Mouse (Mus musculus) heart, postnatal 14 days (tissue): Measurements from ENCODE around the gene Prr14. TPM values are rescaled to one million over a fixed set of nuclear protein-coding genes. Genes with fewer than 3 reads are reported as not detected.
"Not testable (repeated sequence)": the region's sequence is repeated elsewhere in the genome, so short reads cannot be mapped to it uniquely, and the experiment has no call there.

Experiments used
- DNase-seq, 2 experiments: peaks; one replicate each; pipeline ENCODE4 v3.0.0; 2021 to 2022
- intact Hi-C: fragments of 180-260 bp; cut with DNase I; formaldehyde crosslinking; loops from one replicate; pipeline ENCODE4 v1.15.1; 2025
- long read RNA-seq, 2 experiments: library from polyadenylated mRNA; stranded (forward); transcript quantifications; one replicate each; pipeline ENCODE4 v2.0.0; 2021
- total RNA-seq, 2 experiments: library from RNA; stranded (reverse); gene quantifications; 2 replicates each; pipeline ENCODE4 v1.2.3; 2021

Gene Prr14
- total RNA-seq: 10 to 100 TPM; 25.9 to 29.4 TPM
- long read RNA-seq, experiment 1, transcript Prr14-201 (11 exons, 2,402 nt): major isoform, 6 of 24 reads
- long read RNA-seq, experiment 1, partial matches to known transcripts: 8 of 24 reads
- long read RNA-seq, experiment 1, other reads (novel, unspliced or antisense): 6 of 24 reads
- long read RNA-seq, experiment 2, partial matches to known transcripts: 12 of 18 reads
- long read RNA-seq, experiment 2, other reads (novel, unspliced or antisense): 4 of 18 reads

DNA sequence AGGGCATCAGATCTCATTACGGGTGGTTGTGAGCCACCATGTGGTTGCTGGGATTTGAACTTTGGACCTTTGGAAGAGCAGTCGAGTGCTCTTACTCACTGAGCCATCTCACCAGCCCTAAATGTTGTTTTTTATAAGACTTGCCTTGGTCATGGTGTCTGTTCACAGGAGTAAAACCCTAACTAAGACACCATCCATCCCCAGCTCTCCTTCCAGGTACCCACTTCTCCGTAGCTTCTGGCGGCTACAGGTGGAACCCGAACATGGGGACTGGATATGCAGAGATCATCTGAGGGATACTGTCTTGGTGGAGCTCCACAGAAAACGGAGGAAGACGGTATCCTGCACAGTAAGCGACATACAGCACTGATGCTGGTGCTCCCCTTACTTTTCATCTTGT is at the start of gene Prr14:
Gene Prr14 (plus strand): TSS at position 301 of the 400 bp plus-strand sequence.
- intact Hi-C loops, DNase-seq: not testable (repeated sequence)

DNA sequence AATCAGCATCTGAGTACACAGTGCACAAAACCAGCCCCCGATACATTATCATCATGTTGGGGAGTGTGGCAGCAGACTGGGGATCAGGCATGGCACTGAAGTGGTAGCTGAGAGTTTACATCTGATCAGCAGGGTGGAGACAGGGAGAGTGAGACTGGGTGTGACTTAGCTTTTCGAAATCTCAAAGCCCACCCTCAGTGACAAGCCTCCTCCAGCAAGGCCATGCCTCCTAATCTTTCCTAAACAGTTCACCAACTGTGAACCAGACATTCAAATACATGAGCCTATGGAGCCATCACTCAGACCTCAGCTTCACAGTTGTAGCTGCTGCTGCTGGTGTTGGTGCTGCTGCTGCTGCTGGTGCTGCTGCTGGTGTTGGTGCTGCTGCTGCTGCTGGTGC is 48.0 kb upstream of the Prr14 start:
- DNase-seq: no peak
- intact Hi-C loops: no loop called here

DNA sequence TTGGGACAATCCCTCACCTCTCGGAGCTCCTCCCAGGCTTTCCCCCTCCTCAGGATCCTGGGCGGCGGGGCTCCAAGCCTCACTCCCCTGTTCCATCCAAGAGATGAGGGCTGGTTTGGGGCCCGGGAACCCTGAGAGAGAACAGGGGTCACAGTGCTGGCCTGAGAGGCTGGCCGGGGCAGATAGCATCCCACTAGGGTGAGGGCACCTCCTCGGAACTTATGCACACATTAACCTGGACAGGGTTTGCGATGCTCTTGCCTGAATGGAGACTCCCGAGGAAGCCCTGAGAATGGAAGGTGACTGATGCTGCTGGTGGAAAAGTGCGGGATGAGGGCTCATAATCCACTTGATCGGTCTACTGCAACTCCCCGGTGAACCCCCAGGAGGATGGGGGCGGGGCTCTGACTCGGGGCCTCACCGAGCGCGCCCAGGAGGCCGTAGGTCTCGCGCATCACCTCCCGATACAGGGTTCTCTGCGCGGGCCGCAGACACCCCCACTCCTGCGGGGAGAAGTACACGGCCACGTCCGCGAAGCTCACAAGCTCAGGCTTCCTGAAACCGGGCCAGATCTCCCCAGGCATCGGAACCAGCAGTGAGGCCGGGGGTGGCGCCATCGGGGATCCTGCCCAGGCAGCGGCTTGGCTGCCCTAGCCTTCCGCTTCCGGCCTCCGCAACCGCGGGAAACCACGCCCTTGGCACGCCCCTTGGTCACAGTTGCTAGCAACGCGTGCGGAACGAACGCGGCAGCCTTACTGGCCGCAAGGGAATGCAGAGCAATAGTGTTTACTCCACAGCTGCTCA is 37.8 kb upstream of the Prr14 start, which contains the start of gene Zfp688:
Gene Zfp688 (minus strand): TSS at position 681 of the 804 bp plus-strand sequence.
- intact Hi-C loops: loop anchor here (5.0 kb wide), 1 partner anchor 51 kb away; no protein-coding TSS in a partner anchor
- peak; percentile 95 to 98 for DNase-seq

DNA sequence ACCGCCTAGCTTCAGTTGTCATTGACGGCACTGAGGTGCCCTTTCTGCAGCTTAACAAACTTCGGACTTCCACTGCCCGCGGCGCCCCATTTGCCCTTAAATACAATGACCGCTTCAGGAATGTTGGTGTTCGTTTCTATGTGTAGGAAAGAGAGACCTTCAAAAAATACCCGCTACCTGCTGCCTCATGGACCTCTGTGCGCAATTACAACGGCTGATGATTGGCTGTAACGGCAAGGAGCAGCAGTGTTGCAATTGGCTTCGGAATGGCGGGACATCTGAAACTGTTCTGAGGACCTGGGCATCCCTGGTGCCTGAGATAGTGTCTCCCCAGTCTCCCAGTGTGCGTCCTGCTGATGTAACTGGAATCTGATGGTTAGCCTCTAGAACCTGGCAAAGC is 37.2 kb upstream of the Prr14 start:
- intact Hi-C loops: loop anchor here (5.0 kb wide), 1 partner anchor 50 kb away; no protein-coding TSS in a partner anchor

DNA sequence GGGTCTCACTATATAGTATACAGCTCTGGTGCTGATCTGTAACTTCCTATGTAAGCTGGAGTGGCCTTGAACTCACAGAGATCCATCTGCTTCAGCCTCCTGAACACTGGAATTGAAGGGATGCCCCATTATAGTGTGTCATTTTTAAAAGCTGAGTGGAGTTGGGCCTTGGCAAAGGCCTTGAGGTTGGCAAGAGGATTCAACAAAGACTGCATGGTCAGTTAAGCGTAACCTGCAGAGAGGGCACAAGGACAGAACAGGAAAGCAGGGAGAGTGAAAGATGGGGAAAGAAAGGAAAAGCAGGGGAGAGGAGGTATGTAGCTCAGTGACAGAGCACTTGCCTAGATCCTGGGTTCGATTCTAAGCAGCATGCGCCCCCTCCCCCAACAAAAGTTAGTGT is 34.1 kb upstream of the Prr14 start:
- DNase-seq: no peak
- intact Hi-C loops: no loop called here

More for the DNA sequence above, 37.2 kb upstream of the Prr14 start:
- peak in 1 of 2 experiments; percentile 18 for DNase-seq

DNA sequence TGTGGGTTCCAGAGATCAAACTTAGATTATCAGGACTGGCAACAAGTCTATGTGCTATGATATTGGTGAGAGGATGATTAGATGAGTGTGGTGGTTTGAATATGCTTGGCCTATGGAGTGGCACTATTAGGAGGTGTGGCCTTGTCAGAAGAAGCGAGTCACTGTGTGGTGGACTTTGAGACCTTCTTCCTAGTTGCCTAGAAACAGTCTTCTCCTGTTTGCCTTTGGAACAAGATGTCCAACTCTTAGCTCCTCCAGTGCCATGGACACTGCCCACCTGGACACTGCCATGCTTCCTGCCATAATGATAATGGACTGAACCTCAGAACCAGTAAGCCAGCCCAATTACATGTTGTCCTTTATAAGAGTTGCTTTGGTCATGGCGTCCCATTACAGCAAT is 33.5 kb upstream of the Prr14 start:
- intact Hi-C loops: no loop called here
- no peak for DNase-seq

DNA sequence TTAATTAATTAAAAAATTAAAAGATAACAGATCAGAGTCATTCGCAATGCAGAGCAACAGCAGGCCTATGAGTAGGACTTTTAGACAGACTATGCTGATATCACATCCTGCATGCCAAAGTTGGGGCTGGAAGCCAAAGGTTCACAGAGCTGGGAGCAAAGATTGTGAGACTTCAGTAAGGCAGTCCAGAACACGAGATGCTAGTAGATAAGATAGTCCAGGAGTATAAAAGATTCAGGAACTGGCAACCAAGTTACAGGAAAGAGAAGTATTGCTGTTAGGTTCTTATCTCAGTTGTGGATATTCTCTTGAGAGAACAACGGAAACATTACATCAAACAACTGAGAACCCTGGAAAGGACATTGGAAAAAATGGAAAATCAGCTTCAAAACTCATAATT is 33.1 kb upstream of the Prr14 start:
- intact Hi-C loops: no loop called here
- DNase-seq: no peak

DNA sequence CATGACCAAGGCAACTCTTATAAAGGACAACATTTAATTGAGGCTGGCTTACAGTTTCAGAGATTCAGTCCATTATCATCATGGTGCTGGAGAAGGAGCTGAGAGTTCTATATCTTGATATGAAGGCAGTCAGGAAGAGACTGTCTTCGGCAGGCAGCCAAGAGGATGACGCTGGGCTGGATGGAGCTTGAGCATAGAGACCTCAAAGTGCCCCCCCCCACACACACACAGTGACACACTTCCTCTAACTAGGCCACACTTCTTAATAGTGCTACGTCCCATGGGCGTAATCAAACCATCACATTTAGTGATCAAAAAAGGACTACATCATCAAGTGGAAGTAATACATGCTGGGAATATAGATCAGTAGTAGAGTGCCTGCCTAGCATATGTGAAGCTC is 24.2 kb upstream of the Prr14 start:
- intact Hi-C loops: no loop called here
- DNase-seq: no peak

DNA sequence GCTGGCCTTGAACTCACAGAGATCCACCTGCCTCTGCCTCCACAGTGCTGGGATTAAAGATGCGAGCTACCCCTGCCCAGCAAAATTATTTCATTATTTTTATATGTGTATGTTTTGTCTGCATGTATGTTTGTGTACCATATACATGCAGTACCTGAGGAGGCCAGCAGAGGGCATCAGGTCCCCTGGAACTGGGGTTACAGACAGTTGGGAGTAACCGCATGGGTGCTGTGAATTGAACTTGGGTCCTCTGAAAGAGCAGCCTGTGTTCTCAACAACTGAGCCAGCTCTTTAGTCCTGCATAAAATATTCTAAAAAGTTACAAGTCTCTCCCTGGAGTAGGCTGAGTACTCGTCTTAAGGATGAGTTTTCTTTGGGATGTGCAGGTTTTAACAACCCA is 21.7 kb upstream of the Prr14 start:
- intact Hi-C loops: no loop called here
- DNase-seq: no peak

DNA sequence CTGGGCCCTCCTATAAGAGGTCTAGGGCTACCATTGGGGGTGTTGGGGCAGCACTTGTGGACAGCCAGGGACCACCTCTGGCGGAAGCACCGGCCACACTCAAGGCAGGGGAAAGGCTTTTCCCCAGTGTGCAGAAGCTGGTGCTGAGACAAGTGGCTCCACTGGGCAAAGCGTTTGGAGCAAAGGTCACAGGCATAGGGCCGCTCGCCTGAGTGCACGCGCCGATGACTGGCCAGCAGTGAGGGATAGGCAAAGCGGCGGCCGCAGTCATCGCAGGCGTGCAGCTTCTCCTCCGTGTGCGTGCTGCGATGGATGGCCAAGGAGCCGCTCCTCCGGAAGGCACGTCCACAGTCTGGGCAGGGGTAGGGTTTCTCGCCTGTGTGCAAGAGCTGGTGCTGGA is 15.4 kb upstream of the Prr14 start:
- DNase-seq: no peak
- intact Hi-C loops: no loop called here

DNA sequence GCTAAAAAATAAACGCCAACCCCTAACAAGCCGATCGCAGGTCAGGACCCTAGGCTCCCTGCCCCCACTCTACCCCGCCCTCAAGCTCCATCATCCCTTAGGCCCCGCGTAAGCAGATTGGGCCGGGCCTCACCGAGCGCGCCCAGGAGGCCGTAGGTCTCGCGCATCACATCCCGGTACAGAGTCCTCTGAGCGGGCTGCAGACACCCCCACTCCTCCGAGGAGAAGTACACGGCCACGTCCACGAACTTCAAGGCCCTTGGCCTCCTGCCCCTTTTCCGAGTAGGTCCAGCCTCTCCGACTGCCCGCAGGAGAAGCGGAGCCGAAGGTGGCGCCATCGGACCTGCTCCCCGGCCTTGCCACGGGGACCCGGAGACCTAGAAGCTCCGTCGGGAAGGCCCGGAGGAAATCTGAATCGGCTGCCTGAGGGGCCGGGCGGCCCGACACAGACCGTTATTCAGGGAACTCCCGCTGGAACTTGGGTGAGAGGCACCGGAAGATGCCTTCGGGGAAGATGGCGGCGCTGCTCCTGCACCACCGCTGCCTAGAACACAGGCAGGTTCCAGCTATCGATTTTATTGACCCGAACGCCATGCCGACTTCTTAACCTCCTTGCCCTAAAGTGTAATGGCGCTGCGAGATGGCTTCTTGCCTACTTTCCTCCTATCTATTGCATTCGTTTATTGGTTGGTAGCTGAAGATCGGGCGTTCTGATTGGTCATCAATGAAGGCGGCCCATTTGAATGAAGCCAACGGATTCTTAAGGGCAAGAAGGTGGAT is 10.7 kb upstream of the Prr14 start, which contains the start of gene Zfp689:
Gene Zfp689 (minus strand): TSS at position 638 of the 780 bp plus-strand sequence.
- peak; percentile 86 to 93 for DNase-seq
- intact Hi-C loops: no loop called here

DNA sequence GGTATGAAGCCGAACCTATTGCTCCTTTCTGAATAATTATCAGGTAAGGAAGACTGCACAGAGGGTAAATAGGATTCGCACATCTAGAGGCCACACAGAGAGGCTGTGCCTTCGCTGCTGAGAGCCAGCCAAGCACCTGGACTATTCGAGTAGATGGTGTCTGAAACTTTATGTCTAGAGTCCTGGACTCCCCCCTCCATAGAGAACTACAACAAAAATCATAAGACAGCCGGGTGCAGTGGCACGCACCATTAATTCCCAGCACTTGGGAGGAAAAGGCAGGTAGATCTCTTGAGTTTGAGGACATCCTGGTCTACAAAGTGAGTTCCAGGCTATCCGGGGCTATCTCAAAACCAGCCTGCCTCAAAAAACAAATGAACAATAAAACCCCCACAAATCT is 9.4 kb upstream of the Prr14 start:
- intact Hi-C loops: no loop called here
- no peak for DNase-seq

DNA sequence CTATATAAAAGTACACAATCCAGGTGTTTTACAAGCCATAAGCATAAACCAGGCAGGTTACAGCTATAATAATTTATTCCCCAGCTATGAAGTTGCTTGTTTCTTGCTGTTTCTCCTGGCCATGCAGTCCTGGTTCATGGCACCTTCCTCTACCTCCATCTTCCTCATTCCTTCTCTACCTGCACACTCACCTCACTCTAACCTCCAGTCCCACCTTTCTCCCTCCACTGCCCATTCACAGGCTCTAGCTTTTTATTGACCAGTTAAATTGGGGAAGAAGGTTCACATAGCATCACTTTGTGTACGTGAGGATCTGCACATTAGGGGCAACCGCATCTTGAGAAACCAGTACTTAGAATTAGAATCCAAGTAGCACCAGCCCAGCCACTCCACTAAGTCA is 6.4 kb upstream of the Prr14 start:
- no peak for DNase-seq
- intact Hi-C loops: no loop called here

DNA sequence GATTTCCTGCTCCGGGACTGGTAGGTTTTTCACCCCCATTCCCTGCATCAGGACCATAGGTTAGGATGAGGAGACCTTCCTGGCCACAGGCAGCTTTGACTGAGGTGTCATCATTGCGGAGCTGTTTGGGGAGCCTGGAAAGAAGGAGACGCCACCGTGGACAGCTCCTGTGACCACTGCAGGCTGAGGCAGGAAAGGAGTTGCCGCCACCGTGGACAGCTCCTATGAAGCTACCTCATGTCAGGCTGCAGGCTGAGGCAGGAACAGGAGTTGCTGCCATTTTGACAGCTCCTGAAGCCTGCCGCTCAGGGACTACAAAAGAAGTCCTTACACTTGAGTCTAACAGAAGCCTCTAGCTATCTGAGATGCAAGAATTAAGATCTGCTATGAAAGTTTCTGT is 4.5 kb upstream of the Prr14 start:
- DNase-seq: no peak
- intact Hi-C loops: no loop called here

DNA sequence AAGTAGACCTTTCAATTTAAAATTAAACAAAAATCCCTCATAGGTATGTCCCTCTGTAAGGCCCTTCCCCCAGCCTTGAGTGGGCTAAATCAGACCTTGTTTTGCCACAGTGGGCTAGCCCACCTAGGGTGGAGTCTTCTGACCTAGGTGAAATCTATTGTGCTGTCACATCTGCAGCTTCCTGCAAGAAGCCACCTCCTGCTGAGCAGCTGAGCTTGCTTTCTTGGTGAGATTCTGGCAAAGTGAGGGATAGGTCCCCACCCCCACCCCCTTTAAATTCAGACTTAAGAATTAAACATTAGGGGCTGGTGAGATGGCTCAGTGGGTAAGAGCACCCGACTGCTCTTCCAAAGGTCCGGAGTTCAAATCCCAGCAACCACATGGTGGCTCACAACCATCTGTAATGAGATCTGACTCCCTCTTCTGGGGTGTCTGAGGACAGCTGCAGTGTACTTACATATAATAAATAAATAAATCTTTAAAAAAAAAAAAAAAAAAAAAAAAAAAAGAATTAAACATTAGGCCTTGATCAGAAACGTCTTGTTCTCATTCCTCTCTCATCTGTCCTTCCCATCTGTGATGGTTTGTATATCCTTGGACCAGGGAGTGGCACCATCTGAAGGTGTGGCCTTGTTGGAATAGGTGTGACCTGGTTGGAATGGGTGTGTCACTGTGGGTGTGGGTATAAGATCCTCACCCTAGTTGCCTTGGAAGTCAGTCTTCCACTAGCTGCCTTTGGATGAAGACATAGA is 864 bp upstream of the Prr14 start:
- intact Hi-C loops, DNase-seq: not testable (repeated sequence)

DNA sequence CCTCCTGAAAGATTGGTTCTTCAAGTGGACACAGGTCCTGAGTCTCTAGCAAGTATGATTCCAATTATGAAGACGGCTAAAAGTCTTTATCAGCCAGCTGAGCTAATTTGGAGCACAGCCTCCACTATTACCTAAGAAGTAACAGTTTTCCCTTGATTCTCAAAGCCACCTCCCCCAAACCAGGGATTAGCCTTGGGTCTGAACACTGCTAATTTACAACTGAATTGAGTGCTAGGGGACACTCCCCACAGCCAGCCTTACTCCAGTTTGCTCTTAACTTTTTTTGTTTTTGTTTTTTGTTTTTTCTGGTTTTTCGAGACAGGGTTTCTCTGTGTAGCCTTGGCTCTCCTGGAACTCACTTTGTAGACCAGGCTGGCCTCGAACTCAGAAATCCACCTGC is 5.8 kb downstream of the Prr14 start:
- no peak for DNase-seq
- intact Hi-C loops: no loop called here

DNA sequence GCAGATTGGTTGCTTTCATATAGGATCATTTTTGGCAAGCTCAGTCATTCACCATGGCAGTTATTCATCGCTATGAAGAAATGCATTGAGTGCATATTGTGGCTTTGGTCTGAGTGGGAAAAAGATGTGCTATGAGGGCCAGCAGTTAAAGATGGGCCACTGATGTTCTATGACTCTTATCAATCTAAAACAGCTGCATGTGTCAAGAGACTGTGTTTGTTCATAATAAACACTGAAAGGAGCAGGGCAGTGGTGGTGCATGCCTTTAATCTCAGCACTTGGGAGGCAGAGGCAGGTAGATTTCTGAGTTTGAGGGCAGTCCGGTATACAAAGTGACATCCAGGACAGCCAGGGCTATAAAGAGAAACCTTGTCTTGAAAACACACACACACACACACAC is 6.3 kb downstream of the Prr14 start:
- intact Hi-C loops, DNase-seq: not testable (repeated sequence)

DNA sequence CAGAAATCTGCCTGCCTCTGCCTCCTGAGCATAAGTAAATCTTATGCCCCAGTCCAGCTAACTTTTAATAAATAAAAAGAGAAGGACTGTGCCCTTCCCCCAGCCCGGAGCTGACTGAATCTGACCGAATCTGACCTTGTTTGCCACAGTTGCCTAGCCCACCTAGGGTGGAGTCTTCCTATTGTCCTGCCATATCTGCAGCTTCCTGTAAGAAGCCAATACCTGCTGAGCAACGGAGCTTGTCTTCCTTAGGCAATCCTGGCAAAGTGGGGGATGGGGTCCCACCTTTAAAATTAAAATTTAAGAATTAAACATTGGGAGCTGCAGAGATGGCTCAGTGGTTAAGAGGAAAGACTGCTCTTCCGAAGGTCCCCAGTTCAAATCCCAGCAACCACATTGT is 7.2 kb downstream of the Prr14 start:
- DNase-seq: no peak
- intact Hi-C loops: no loop called here

DNA sequence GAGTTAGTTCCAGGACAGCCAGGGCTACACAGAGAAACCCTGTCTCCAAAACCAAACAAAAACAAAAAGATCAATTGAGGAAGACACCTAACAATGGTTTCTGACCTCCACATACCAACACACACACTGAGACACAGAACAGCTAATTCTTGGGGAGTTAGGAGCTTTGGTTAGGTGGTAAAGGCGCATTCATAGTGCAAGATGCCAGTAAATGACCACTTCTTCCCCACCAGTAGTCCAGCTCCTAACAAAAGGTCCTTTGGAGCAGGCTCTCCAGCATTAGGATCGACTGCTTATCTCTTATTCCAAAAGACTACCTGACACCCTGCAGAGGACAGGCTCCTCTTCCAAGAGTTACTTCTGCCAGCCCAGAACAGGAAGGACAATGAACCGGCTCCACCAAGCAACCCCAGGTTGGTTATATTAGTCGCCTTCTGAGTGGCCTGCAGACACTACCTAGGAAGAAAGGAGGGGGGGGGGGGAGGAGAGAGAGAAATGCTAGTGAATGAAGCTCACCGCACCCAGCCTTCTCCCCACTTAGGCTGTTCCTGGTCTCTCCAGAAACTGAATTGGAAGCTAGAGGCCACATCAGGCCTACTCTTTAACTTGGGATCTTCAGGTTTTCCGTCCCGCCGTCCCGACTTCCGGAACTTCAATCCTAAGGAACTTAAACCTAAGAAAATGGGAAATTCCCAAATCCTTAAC is 10.8 kb downstream of the Prr14 start:
- intact Hi-C loops: loop anchor here (5.0 to 10.0 kb wide), 2 partner anchors 48 to 675 kb away; partner anchors contain the start of genes Fam57b, Ppp4c and Zfp688
- DNase-seq: peak in 1 of 2 experiments; percentile 30
